Mouse (Mus musculus) lung, postnatal 10 days (tissue): Measurements from ENCODE around the gene Cct8l1.

ENCODE experiments used
- DNase-seq: peaks from one replicate; pipeline ENCODE4 v3.0.0; 2021

Gene Cct8l1

GRCm38 (mm10) chr5:25515767-25516166 lies at the start of gene Cct8l1:
Cct8l1 (plus strand) TSS chr5:25516067.
- DNase-seq: no peak

- peak; percentile 53 for DNase-seq
Measured at GRCm38 (mm10) chr5:25472070-25472469, 43.8 kb upstream of the Cct8l1 start.

- DNase-seq: no peak
Measured at GRCm38 (mm10) chr5:25475789-25476188, 40.1 kb upstream of the Cct8l1 start.

- DNase-seq: no peak
Measured at GRCm38 (mm10) chr5:25478863-25479262, 37.0 kb upstream of the Cct8l1 start.

GRCm38 (mm10) chr5:25496652-25497051 lies 19.2 kb upstream of the Cct8l1 start:
- DNase-seq: no peak

GRCm38 (mm10) chr5:25497369-25497719 lies 18.5 kb upstream of the Cct8l1 start:
- DNase-seq: peak; percentile 7

GRCm38 (mm10) chr5:25497720-25498345 lies 18.0 kb upstream of the Cct8l1 start:
- peak; percentile 60 for DNase-seq

GRCm38 (mm10) chr5:25498346-25498820 lies 17.5 kb upstream of the Cct8l1 start, which contains the start of gene Kmt2c:
Kmt2c (minus strand) TSS chr5:25498783.
- DNase-seq: peak; percentile 81

GRCm38 (mm10) chr5:25498821-25499422 lies 16.9 kb upstream of the Cct8l1 start:
- DNase-seq: peak; percentile 82

- DNase-seq: peak; percentile 98
Measured at GRCm38 (mm10) chr5:25499423-25500398, 16.2 kb upstream of the Cct8l1 start.

- no peak for DNase-seq
Measured at GRCm38 (mm10) chr5:25500686-25501085, 15.2 kb upstream of the Cct8l1 start.

GRCm38 (mm10) chr5:25506041-25506440 lies 9.8 kb upstream of the Cct8l1 start:
- no peak for DNase-seq

- no peak for DNase-seq
Measured at GRCm38 (mm10) chr5:25516301-25516895, 531 bp downstream of the Cct8l1 start.

- DNase-seq: no peak
Measured at GRCm38 (mm10) chr5:25517550-25517949, 1.7 kb downstream of the Cct8l1 start.

GRCm38 (mm10) chr5:25519820-25520219 lies 4.0 kb downstream of the Cct8l1 start:
- no peak for DNase-seq

- no peak for DNase-seq
Measured at GRCm38 (mm10) chr5:25521461-25521860, 5.6 kb downstream of the Cct8l1 start.

GRCm38 (mm10) chr5:25526116-25526515 lies 10.2 kb downstream of the Cct8l1 start:
- no peak for DNase-seq

- no peak for DNase-seq
Measured at GRCm38 (mm10) chr5:25526926-25527325, 11.1 kb downstream of the Cct8l1 start.

GRCm38 (mm10) chr5:25527971-25528370 lies 12.1 kb downstream of the Cct8l1 start:
- no peak for DNase-seq

- no peak for DNase-seq
Measured at GRCm38 (mm10) chr5:25528851-25529528, 13.1 kb downstream of the Cct8l1 start.

- DNase-seq: peak; percentile 100
Measured at GRCm38 (mm10) chr5:25529529-25530421, 13.9 kb downstream of the Cct8l1 start.
